Mouse (Mus musculus) stomach, postnatal 0 days (tissue): ENCODE results near the gene Gm10643.

Experiments used
- CTCF ChIP-seq: IDR thresholded peaks from 2 replicates; pipeline ENCODE4 v1.5.1; 2016; ENCODE audit warnings: antibody characterized with exemption, low read depth, mild to moderate bottlenecking, moderate library complexity
- EP300 ChIP-seq: optimal IDR thresholded peaks from 2 replicates; pipeline ENCODE3; 2016; ENCODE audit warnings: antibody characterized with exemption

- TF ChIP-seq CTCF (no peak), EP300 (peak; percentile 94)
These were observed 1.5 kb upstream of the Gm10643 start, which contains the start of gene Rfx1 for GRCm38 (mm10) chr8:84066291-84066930.
